Mouse (Mus musculus) frontal cortex, postnatal 36 days (tissue): ENCODE data around the gene Tac2.
"Not testable (repeated sequence)": the region's sequence is repeated elsewhere in the genome, so short reads cannot be mapped to it uniquely, and the experiment has no call there.

ENCODE experiments used
- DNase-seq, 2 experiments: peaks; one replicate each; pipeline ENCODE4 v3.0.0; 2022; ENCODE audit warnings: low spot score in 2 of 2

Tac2 gene

DNA sequence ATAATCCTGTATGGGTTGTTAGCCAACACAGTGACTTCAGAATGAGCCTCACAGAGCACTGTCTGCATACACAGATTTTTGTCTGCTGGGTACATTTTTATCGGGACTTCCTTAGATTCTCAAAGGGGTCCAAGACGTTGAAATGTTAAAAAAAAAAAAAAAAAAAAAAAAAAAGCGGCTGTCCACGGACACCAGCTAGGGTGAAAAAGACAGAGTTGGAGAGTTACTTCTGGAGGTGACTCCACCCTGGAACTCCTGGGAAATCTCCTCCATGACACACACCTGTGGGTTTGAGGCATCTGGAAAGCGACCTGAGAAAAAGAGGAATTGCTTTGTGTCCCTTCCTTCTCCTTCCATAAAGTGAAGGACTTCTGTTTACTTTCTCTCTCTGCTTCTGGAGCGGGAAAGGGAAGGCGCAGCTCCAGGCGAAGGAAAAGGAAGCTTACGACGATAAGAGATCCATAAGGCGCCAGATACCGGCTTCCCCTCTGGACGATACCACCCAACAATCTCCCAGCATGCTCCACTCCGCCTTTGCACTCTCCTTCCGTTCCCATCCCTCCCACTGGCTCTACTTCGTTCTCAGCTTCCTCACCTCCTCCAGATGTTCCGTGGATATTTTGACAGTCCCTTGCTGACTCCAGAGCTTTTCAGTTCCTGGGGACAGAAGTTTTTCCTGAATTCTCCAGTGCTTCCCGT, 31.6 kb downstream of the Tac2 start:
- DNase-seq: no peak

DNA sequence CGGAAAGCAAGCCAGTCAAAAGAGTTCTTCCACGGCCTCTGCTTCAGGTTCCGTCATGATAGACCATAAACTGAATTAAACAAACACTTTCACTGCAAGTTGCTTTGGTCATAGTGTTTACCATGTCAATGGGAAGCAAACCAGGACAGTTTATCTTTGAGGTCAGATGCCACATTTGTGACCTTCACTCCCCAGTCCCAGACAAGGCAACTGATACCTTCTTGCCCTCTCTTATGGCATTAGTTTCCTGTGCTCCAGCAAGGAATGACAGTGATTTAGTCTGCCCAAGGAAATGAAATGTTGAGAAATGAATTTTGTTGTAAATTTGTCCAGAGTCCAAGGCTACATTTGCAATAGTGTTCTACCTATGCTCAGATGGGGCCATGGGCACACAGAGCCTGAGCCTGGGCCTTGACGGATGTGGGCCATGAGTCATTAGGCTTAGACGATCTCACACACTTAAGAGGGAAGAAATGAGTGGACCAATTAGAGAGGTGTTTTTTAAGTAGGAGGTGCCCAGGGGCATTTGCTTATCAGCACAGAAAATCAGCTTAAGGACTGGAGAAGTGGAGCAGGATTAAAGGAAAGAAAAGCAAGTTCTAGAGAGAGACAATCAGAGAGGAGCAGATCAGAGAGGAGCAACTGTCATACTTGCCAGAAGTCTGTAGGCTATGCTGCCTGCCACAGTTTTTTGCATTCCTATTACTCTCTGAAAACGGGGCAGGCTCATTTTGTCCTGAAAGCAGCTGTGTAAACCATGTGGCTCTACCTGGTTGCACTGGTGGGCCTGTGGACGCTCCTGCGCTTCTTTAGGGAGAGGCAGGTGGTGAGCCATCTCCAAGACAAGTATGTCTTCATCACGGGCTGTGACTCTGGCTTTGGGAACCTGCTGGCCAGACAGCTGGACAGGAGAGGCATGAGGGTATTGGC, 35.2 kb downstream of the Tac2 start, which contains the start of the genes Rdh1 and Rdh16f1:
TSS of gene Rdh1 (plus strand) at position 541 of the 930 bp plus-strand sequence.
TSS of gene Rdh16f1 (plus strand) at position 607 of the 930 bp plus-strand sequence.
- DNase-seq: no peak

GRCm38 (mm10) chr10:127762926-127763325, 38.6 kb downstream of the Tac2 start:
- not testable (repeated sequence) for DNase-seq

DNA sequence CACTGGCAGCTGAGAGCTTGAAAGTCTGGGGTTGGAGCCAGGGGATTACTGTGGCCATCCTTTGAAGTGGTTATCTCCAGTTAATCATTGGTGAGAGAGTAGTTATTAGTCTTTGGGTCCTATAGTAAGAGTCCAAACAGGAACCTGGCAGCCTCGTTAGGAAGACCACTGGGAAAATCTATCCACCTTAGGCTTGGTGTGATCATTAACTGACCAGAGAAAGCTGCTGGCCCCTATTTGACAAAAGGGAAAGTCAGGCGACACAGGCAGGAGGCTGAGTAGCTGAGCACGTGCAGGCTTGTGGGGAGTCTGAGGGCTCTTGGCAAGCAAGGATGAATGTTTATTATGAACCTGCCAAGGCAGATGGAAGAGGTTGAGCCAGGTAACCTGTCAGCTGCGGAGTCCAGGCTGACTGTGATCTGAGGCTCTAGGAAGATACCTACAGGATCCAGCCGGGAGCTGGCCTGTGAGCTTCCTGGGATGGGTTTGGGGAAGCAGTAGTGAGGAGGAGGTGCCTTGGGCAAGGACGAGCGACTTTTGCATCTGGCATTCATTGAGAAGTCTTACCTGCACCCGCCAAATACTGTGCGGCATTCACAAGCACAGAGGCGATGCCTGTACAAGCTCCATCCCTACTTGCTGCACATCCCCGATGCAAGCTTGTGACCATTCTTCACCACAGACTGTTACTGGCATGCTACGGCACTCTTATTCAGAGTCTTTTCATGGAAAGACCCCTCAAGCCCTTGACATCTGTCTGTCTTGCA, 39.8 kb downstream of the Tac2 start:
- no peak for DNase-seq

- no peak for DNase-seq
Measured at GRCm38 (mm10) chr10:127766564-127766963, 42.3 kb downstream of the Tac2 start.

DNA sequence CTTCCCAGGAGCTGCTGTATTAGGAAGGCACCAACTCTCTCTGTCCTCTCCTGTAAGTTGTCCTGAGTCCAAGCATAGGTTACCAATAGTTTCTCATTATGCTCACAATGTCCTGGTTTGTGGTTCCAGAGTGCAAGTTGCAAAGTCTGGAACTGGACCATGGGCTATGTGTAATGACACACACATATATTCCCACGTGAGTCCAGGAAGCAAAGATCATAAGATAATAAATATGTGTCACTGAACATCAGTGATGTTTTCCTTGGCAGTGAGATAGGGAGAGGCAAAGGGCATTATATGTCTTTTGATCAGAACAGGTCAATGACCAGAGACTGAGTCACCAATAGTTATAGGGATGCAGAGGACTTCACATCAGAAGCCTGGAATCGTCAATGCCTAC, 51.7 kb downstream of the Tac2 start, which contains the start of gene Rdh9:
TSS of gene Rdh9 (plus strand) at position 376 of the 400 bp plus-strand sequence.
- DNase-seq: no peak
